Mouse (Mus musculus): ENCODE results near the gene Wfdc15b. TPM values are rescaled to one million over a fixed set of nuclear protein-coding genes. Genes with fewer than 3 reads are reported as not detected.

Wfdc15b gene
- polyA plus RNA-seq, 1 experiment = 557 TPM

DNA sequence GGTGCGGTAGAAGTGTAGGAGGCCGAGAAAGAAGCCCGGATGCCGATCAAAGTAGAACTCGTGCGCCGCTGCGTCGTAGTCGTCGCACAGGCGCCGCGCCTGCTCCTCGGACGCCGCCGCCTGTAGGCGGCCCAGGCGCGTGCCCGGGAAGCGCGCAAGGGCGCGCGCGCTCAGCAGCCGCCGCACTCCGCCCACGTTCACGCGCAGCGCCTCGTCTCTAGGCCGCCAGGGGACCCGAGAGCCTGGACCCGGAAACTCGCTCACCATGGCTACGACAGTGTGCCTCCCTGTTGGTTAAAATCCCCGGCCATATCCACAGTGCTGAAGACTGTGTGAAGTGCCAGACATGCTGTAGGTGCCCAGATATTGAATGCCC is 52.9 kb downstream of the Wfdc15b start:
- Histone ChIP-seq H3K27ac (ENCODE audit: insufficient read depth, low read depth, low read length) (no peak overlapping the region), H3K4me1 (ENCODE audit: control insufficient read depth, insufficient read depth, low read length) (no peaks in the 10 kb centered on the region), H3K36me3 (ENCODE audit: control insufficient read depth, insufficient read depth, low read length) (no peaks in the 10 kb centered on the region), H3K4me3 (ENCODE audit: insufficient read depth, low read depth, low read length) (no peak overlapping the region), H3K27me3 (replicated peaks; ENCODE audit: control insufficient read depth, insufficient read depth, low read length) (peaks cover 2% of the 10 kb centered on the region)
- 11% methylated on average over 41 of the region's 42 CpGs for WGBS
- DNase-seq = no peak
- TF ChIP-seq POLR2A (IDR thresholded peaks at IDR 0.05; ENCODE audit: low read depth, low read length) (no peak), CTCF (conservative IDR thresholded peaks at IDR 0.05; ENCODE audit: insufficient read depth, insufficient read length, low read depth, low read length) (no peak)

DNA sequence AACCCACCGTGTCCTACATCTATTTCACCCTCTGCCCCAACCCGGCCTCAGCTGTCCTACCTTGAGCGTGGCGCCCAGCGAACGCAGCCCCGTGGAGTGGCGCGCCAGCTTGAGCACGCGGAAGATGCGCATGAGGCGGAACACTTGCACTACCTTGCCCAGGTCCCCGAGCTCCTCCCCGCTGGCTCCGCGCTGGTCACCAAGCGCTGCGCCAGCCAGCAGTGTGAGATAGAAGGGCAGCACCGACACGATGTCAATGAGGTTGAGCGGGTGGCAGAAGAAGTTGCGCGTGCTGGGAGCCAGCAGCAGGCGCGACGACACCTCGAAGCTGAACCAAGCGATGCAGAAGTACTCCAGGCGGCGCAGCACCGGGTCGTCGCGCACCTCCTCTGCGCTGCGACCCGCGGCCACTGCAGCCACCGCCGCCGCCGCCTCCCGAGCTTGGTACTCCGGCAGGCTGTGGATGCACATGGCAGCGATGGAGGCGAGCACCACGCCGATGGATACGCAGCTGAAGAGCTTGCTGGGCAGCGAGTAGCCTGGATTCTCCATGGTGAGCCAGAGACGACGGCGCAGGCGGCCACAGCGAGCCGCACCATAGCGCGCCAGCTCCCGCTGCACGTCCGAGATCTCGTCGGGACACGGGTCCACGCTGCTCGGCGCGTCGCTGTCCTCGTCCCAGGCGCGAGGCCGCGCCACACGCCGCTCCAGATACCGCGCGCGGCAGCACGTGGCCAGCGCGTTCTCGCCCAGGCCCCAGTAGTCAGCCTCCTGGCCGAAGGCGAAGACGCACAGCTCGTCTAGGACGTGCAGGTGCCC is 53.5 kb downstream of the Wfdc15b start:
- H3K27ac ChIP-seq (ENCODE audit: insufficient read depth, low read depth, low read length) = no peak overlapping the region
- H3K4me3 ChIP-seq (ENCODE audit: insufficient read depth, low read depth, low read length) = no peak overlapping the region
- peaks cover 2% of the 10 kb centered on the region for H3K27me3 ChIP-seq (replicated peaks; ENCODE audit: control insufficient read depth, insufficient read depth, low read length)
- no peaks in the 10 kb centered on the region for H3K36me3 ChIP-seq (ENCODE audit: control insufficient read depth, insufficient read depth, low read length)
- DNase-seq = no peak
- WGBS = 13% methylated on average over 90 of the region's 90 CpGs
- TF ChIP-seq POLR2A (IDR thresholded peaks at IDR 0.05; ENCODE audit: low read depth, low read length) = no peak
- no peak for TF ChIP-seq CTCF (conservative IDR thresholded peaks at IDR 0.05; ENCODE audit: insufficient read depth, insufficient read length, low read depth, low read length)
- H3K4me1 ChIP-seq (ENCODE audit: control insufficient read depth, insufficient read depth, low read length) = no peaks in the 10 kb centered on the region

DNA sequence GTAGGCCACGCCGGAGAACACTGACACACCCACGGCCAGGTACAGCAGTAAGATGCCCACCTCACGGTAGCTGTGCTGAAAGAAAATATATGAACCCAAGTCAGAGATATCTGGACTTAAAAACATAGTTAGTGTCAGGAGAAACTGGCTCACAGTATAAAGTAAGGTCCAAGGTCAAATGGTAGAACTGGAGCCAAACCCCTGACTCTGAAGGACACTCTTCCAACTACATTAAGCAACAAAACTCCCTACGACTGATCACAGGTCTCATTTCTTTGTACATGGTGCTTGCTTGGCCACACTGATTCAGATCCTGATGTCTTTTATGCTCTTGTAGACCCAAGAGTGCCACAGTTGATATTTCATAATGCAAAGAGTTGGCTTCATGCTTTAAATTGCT is 56.5 kb downstream of the Wfdc15b start:
- WGBS = 95% methylated on average over 5 of the region's 5 CpGs
- no peak for DNase-seq
- Histone ChIP-seq H3K4me3 (ENCODE audit: insufficient read depth, low read depth, low read length) (no peak overlapping the region), H3K4me1 (ENCODE audit: control insufficient read depth, insufficient read depth, low read length) (no peaks in the 10 kb centered on the region), H3K27me3 (replicated peaks; ENCODE audit: control insufficient read depth, insufficient read depth, low read length) (peaks cover 1% of the 10 kb centered on the region; the same call in 1 of the 2 replicates), H3K36me3 (ENCODE audit: control insufficient read depth, insufficient read depth, low read length) (no peaks in the 10 kb centered on the region), H3K27ac (ENCODE audit: insufficient read depth, low read depth, low read length) (no peak overlapping the region)
- no peak for TF ChIP-seq CTCF (conservative IDR thresholded peaks at IDR 0.05; ENCODE audit: insufficient read depth, insufficient read length, low read depth, low read length)
- TF ChIP-seq POLR2A (IDR thresholded peaks at IDR 0.05; ENCODE audit: low read depth, low read length) = no peak

Other genes starting within 250 kb of the Wfdc15b start
- gene Ywhab, start 226.7 kb downstream of the Wfdc15b start, polyA plus RNA-seq (2012; rRNA removed) = 46.7 and 63.9 TPM in 2 replicates
- gene Pabpc1l, start 196.2 kb downstream of the Wfdc15b start, polyA plus RNA-seq (2012; rRNA removed) = 3.2 and 3.7 TPM in 2 replicates
- 10.4 and 13.0 TPM in 2 replicates for gene Stk4, start 151.3 kb downstream of the Wfdc15b start, polyA plus RNA-seq (2012; rRNA removed)
- gene Tomm34, start 150.5 kb downstream of the Wfdc15b start, polyA plus RNA-seq (2012; rRNA removed) = 31.0 and 34.1 TPM in 2 replicates
- 0.36 and 0.48 TPM in 2 replicates for gene Kcns1, start 50.5 kb downstream of the Wfdc15b start, polyA plus RNA-seq (2012; rRNA removed)
- gene Wfdc5, start 38.9 kb downstream of the Wfdc15b start, polyA plus RNA-seq (2012; rRNA removed) = not detected in 2 replicates
- gene Wfdc12, start 31.1 kb downstream of the Wfdc15b start, polyA plus RNA-seq (2012; rRNA removed) = not detected in 2 replicates
- gene Wfdc15a, start 21.5 kb downstream of the Wfdc15b start, polyA plus RNA-seq (2012; rRNA removed) = 0.20 TPM in 1 of 2 replicates, not detected in the other
- gene Svs2, start 16.8 kb upstream of the Wfdc15b start, polyA plus RNA-seq (2012; rRNA removed) = not detected in 2 replicates
- not detected in 2 replicates for gene Svs3b, start 35.0 kb upstream of the Wfdc15b start, polyA plus RNA-seq (2012; rRNA removed)
- not detected in 2 replicates for gene Svs4, start 56.8 kb upstream of the Wfdc15b start, polyA plus RNA-seq (2012; rRNA removed)
- not detected in 2 replicates for gene Svs3a, start 67.6 kb upstream of the Wfdc15b start, polyA plus RNA-seq (2012; rRNA removed)
- not detected in 2 replicates for gene Svs6, start 95.1 kb upstream of the Wfdc15b start, polyA plus RNA-seq (2012; rRNA removed)
- gene Svs5, start 111.1 kb upstream of the Wfdc15b start, polyA plus RNA-seq (2012; rRNA removed) = not detected in 2 replicates
- 3.0 and 4.6 TPM in 2 replicates for gene Slpi, start 167.4 kb upstream of the Wfdc15b start, polyA plus RNA-seq (2012; rRNA removed)
- 0.04 TPM in 1 of 2 replicates, not detected in the other for gene Rbpjl, start 181.5 kb upstream of the Wfdc15b start, polyA plus RNA-seq (2012; rRNA removed)
- 1.4 and 2.6 TPM in 2 replicates for gene Matn4, start 183.5 kb upstream of the Wfdc15b start, polyA plus RNA-seq (2012; rRNA removed)
- gene Sdc4, start 222.2 kb upstream of the Wfdc15b start, polyA plus RNA-seq (2012; rRNA removed) = 194 and 212 TPM in 2 replicates
- 94.5 and 122 TPM in 2 replicates for gene Sys1, start 235.3 kb upstream of the Wfdc15b start, polyA plus RNA-seq (2012; rRNA removed)
- 22.1 and 23.4 TPM in 2 replicates for gene Gm20458, start 239.3 kb upstream of the Wfdc15b start, polyA plus RNA-seq (2012; rRNA removed)

Measured in kidney, adult 2 months (tissue).